Mouse (Mus musculus) lung, postnatal 0 days (tissue): ENCODE results near the gene Slc22a21.

ENCODE experiments used
- CTCF ChIP-seq: IDR thresholded peaks from 2 replicates; pipeline ENCODE4 v1.5.1; 2016; ENCODE audit warnings: antibody characterized with exemption, mild to moderate bottlenecking
- EP300 ChIP-seq: IDR thresholded peaks from 2 replicates; pipeline ENCODE4 v1.6.1; 2016; ENCODE audit warnings: antibody characterized with exemption, mild to moderate bottlenecking, control low read depth

- TF ChIP-seq CTCF (no peak), EP300 (no peak)
Measured at GRCm38 (mm10) chr11:53899981-53900380, 80.2 kb downstream of the Slc22a21 start.
